Mouse (Mus musculus): ENCODE results near the gene Iqsec2. TPM values are rescaled to one million over a fixed set of nuclear protein-coding genes. Genes with fewer than 3 reads are reported as not detected.

Iqsec2 gene
- polyA plus RNA-seq, 1 experiment from 2014 or later: 0.60 TPM

- no peak overlapping the region for H3K4me3 ChIP-seq (replicated peaks)
- no peaks in the 10 kb centered on the region for H3K36me3 ChIP-seq
- peaks cover 10% of the 10 kb centered on the region; the same call in 1 of the 2 replicates for H3K27me3 ChIP-seq
- H3K4me1 ChIP-seq (replicated peaks): no peaks in the 10 kb centered on the region
- WGBS (ENCODE audit: insufficient replicate concordance): 8% methylated on average over 6 of the region's 6 CpGs
- no peak overlapping the region for H3K27ac ChIP-seq
- H3K9me3 ChIP-seq (replicated peaks): no peaks in the 10 kb centered on the region
- DNase-seq: peak; percentile 9
- no peak overlapping the region for H3K4me2 ChIP-seq
- H3K9ac ChIP-seq: no peak overlapping the region
- ATAC-seq (ENCODE audit: low read depth): no peak
Measured at GRCm38 (mm10) chrX:152151709-152152108, 7.6 kb downstream of the Iqsec2 start.

DNA sequence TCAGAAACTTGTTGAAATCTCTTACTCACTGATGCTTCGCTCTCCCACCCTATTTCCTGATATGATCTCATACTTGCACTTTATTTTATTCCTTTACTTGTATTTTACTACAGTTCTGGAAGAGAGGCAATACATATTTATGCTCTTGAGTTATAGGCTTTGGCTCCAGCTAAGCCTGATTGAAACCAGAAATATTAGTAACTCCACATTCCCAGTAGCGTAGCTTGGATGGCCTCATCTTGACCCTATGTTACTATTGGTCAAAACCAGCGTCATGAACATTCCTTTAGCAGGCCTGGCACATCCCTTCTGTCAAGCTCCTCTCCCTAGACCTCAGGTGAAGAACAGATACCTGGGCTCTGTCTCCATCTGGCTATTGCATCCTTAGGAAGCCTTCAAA is 14.2 kb downstream of the Iqsec2 start:
- Histone ChIP-seq H3K9me3 (replicated peaks) (no peaks in the 10 kb centered on the region), H3K36me3 (no peaks in the 10 kb centered on the region), H3K4me1 (replicated peaks) (no peaks in the 10 kb centered on the region), H3K27me3 (peaks cover 8% of the 10 kb centered on the region; the same call in 1 of the 2 replicates), H3K9ac (no peak overlapping the region), H3K4me2 (no peak overlapping the region), H3K27ac (no peak overlapping the region), H3K4me3 (replicated peaks) (no peak overlapping the region)
- ATAC-seq (ENCODE audit: low read depth) (no peak), DNase-seq (no peak)
- WGBS (ENCODE audit: insufficient replicate concordance): 58% methylated on average over 3 of the region's 3 CpGs

- H3K36me3 ChIP-seq: no peaks in the 10 kb centered on the region
- H3K9ac ChIP-seq: no peak overlapping the region
- no peak overlapping the region for H3K4me3 ChIP-seq (replicated peaks)
- H3K4me1 ChIP-seq (replicated peaks): no peaks in the 10 kb centered on the region
- ATAC-seq (ENCODE audit: low read depth): no peak
- H3K27ac ChIP-seq: no peak overlapping the region
- 77% methylated on average over 4 of the region's 4 CpGs for WGBS (ENCODE audit: insufficient replicate concordance)
- no peaks in the 10 kb centered on the region for H3K9me3 ChIP-seq (replicated peaks)
- peaks cover 8% of the 10 kb centered on the region; the same call in 1 of the 2 replicates for H3K27me3 ChIP-seq
- H3K4me2 ChIP-seq: no peak overlapping the region
- DNase-seq: no peak
Measured at GRCm38 (mm10) chrX:152161404-152161803, 17.3 kb downstream of the Iqsec2 start.

- Histone ChIP-seq H3K27ac (no peak overlapping the region), H3K36me3 (no peaks in the 10 kb centered on the region), H3K4me1 (replicated peaks) (no peaks in the 10 kb centered on the region), H3K27me3 (peaks cover 4% of the 10 kb centered on the region; the same call in 1 of the 2 replicates), H3K4me3 (replicated peaks) (no peak overlapping the region), H3K4me2 (no peak overlapping the region), H3K9ac (no peak overlapping the region), H3K9me3 (replicated peaks) (no peaks in the 10 kb centered on the region)
- DNase-seq (no peak), ATAC-seq (ENCODE audit: low read depth) (no peak)
Measured at GRCm38 (mm10) chrX:152164061-152164460, 20.0 kb downstream of the Iqsec2 start.

DNA sequence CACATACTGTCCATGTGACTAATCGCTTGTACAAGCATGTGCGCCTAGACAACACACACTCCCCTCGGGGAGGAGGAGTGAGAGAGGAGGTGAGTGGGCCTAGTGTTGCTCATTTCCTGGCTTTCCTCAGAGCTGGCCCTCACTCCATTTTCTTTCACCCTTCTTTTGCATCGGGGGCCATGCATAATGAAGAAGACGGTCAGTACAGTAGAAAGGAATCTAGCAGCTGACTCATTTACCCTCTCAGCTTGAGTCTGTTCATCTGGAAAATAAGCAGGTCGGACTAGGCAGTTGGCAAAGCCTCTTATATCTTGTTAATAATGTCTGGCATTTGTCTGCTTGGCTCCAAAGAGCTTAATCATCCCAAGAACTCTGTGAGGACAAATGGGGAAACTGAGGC is 22.1 kb downstream of the Iqsec2 start:
- ATAC-seq (ENCODE audit: low read depth) (no peak), DNase-seq (no peak)
- Histone ChIP-seq H3K4me1 (replicated peaks) (no peaks in the 10 kb centered on the region), H3K9me3 (replicated peaks) (no peaks in the 10 kb centered on the region), H3K4me2 (no peak overlapping the region), H3K9ac (no peak overlapping the region), H3K27me3 (peaks cover 10% of the 10 kb centered on the region; the same call in 1 of the 2 replicates), H3K27ac (no peak overlapping the region), H3K4me3 (replicated peaks) (no peak overlapping the region), H3K36me3 (no peaks in the 10 kb centered on the region)
- WGBS (ENCODE audit: insufficient replicate concordance): 64% methylated on average over 6 of the region's 6 CpGs

DNA sequence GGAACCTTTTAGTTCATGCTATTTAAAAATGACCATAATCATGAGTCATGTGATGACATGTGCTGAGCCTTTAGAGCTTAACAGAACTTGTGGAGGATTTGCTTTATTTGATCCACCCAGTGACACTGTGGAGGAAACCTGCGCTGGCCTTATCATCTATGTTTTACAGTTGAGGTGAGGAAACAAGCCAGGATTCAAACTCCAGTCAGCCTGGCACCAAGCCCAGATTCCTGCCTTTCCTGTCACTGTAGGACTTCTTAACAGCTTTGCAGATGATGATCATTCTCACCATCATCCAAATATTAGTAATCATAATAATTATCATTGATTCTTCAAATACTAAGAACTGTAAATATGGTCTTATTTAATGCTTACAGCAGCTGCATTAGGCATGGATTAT is 24.5 kb downstream of the Iqsec2 start:
- Histone ChIP-seq H3K4me1 (replicated peaks) (no peaks in the 10 kb centered on the region), H3K9me3 (replicated peaks) (no peaks in the 10 kb centered on the region), H3K27me3 (peaks cover 11% of the 10 kb centered on the region; the same call in 1 of the 2 replicates), H3K36me3 (no peaks in the 10 kb centered on the region), H3K27ac (no peak overlapping the region), H3K4me2 (no peak overlapping the region), H3K4me3 (replicated peaks) (no peak overlapping the region), H3K9ac (no peak overlapping the region)
- no peak for DNase-seq
- ATAC-seq (ENCODE audit: low read depth): no peak
- 50% methylated on average over 1 of the region's 1 CpGs for WGBS (ENCODE audit: insufficient replicate concordance)

GRCm38 (mm10) chrX:152171041-152172026 is 27.3 kb downstream of the Iqsec2 start:
- DNase-seq (no peak), ATAC-seq (ENCODE audit: low read depth) (0 out of 2 replicates have a peak, but pooled peaks have one; percentile 51)
- 45% methylated on average over 6 of the region's 6 CpGs for WGBS (ENCODE audit: insufficient replicate concordance)
- no peaks in the 10 kb centered on the region for H3K36me3 ChIP-seq
- no peak overlapping the region for H3K9ac ChIP-seq
- H3K27ac ChIP-seq: no peak overlapping the region
- no peak overlapping the region for H3K4me3 ChIP-seq (replicated peaks)
- peaks cover 12% of the 10 kb centered on the region; the same call in 1 of the 2 replicates for H3K27me3 ChIP-seq
- no peaks in the 10 kb centered on the region for H3K9me3 ChIP-seq (replicated peaks)
- no peak overlapping the region for H3K4me2 ChIP-seq
- no peaks in the 10 kb centered on the region for H3K4me1 ChIP-seq (replicated peaks)

GRCm38 (mm10) chrX:152172487-152172935 is 28.4 kb downstream of the Iqsec2 start:
- Histone ChIP-seq H3K4me1 (replicated peaks) (no peaks in the 10 kb centered on the region), H3K4me3 (replicated peaks) (no peak overlapping the region), H3K27me3 (peaks cover 15% of the 10 kb centered on the region; the same call in 1 of the 2 replicates), H3K9me3 (replicated peaks) (no peaks in the 10 kb centered on the region), H3K27ac (no peak overlapping the region), H3K4me2 (no peak overlapping the region), H3K9ac (no peak overlapping the region), H3K36me3 (no peaks in the 10 kb centered on the region)
- DNase-seq (no peak), ATAC-seq (ENCODE audit: low read depth) (peak; percentile 48; the same call in 1 of the 2 replicates)
- 28% methylated on average over 3 of the region's 3 CpGs for WGBS (ENCODE audit: insufficient replicate concordance)

DNA sequence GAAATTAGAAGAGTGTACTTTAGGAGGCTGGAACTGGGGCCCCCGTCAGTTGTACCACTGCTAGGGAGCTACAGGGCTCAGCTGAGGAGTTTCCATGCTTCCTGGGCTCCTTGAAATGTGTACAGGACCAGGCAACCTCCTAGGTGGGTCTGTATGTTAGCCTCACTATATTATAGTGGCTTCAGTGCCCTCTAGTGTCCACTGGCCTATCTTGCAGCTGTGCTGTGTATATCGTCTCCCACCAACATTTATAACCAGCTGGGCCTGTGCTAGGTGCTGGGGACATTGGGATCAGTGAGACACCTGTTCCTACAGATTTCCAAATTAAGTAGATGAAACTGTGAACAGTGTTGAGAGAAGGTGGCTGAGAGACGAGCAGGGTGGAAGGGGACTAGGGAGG is 31.2 kb downstream of the Iqsec2 start:
- no peaks in the 10 kb centered on the region for H3K9me3 ChIP-seq (replicated peaks)
- ATAC-seq (ENCODE audit: low read depth) (no peak), DNase-seq (no peak)
- H3K4me3 ChIP-seq (replicated peaks): no peak overlapping the region
- H3K27ac ChIP-seq: no peak overlapping the region
- peaks cover 7% of the 10 kb centered on the region; the same call in 1 of the 2 replicates for H3K27me3 ChIP-seq
- H3K4me2 ChIP-seq: no peak overlapping the region
- H3K4me1 ChIP-seq (replicated peaks): no peaks in the 10 kb centered on the region
- no peak overlapping the region for H3K9ac ChIP-seq
- 20% methylated on average over 3 of the region's 3 CpGs for WGBS (ENCODE audit: insufficient replicate concordance)
- H3K36me3 ChIP-seq: no peaks in the 10 kb centered on the region

DNA sequence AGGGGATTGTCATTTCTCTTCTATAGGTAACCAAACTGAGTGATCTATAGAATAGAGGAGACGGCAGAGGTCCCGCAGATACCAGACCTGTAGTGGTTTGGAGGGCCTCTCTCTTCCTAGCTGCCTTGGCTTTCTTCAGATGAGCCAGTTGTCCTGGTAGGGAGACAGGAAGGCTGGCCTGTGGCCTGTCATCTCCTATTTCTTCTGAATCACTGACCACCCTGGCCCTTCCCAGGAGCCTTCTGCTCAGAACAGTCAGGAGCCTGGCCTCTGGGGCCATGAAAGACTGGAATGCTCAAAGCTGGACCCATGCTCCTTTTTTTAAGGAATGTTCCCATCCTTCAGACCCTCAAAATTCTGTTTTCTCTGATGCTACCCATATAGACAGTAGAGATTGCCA is 33.8 kb downstream of the Iqsec2 start:
- ATAC-seq (ENCODE audit: low read depth) (no peak), DNase-seq (no peak)
- H3K9me3 ChIP-seq (replicated peaks): no peaks in the 10 kb centered on the region
- H3K4me3 ChIP-seq (replicated peaks): no peak overlapping the region
- H3K27ac ChIP-seq: no peak overlapping the region
- H3K36me3 ChIP-seq: no peaks in the 10 kb centered on the region
- no peaks in the 10 kb centered on the region for H3K4me1 ChIP-seq (replicated peaks)
- H3K9ac ChIP-seq: no peak overlapping the region
- 63% methylated on average over 2 of the region's 2 CpGs for WGBS (ENCODE audit: insufficient replicate concordance)
- peaks cover 5% of the 10 kb centered on the region; the same call in 1 of the 2 replicates for H3K27me3 ChIP-seq
- H3K4me2 ChIP-seq: no peak overlapping the region

DNA sequence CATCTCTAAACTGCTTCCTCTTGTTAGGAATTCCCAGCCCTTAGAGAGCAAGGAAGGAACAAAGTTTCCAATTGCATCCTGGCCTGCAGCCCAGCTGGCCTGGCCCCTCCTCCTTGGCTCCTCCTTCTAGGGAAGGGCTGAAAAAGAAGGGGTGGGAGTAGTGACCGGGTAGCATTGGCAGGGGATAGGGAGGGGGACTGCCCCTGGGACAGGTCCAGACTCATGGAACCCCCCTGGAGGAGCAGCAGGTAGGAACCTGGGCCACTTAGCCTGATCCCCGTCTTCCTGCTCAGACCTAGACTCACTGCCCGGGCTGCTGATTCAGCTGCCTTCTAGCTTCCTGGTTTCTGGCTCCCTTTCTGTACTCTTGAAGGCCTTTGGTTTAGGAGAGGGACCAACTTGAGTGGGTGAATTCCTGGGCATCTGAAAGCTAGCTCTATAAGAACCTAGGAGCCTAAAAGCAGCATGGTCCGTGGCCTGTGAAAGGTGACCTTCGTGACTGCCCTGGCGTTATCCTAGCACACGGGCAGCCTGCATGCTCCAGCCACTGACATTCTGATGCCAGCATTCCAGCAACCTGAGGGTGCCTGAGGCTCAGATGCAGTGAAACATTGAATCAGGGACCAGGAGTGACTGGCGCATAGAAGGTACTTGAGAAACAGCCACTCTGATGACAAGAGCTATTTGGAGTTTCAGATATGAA is 34.9 kb downstream of the Iqsec2 start:
- 0 out of 2 replicates have a peak, but pooled peaks have one; percentile 10 for ATAC-seq (ENCODE audit: low read depth)
- peak overlapping the region; percentile 29; the same call in 1 of the 2 replicates for H3K4me3 ChIP-seq (replicated peaks)

More for the DNA sequence above, 34.9 kb downstream of the Iqsec2 start:
- H3K36me3 ChIP-seq: no peaks in the 10 kb centered on the region
- H3K9ac ChIP-seq: no peak overlapping the region
- no peaks in the 10 kb centered on the region for H3K4me1 ChIP-seq (replicated peaks)
- DNase-seq: no peak
- no peaks in the 10 kb centered on the region for H3K9me3 ChIP-seq (replicated peaks)
- WGBS (ENCODE audit: insufficient replicate concordance): 63% methylated on average over 7 of the region's 8 CpGs
- H3K27me3 ChIP-seq: peaks cover 3% of the 10 kb centered on the region; the same call in 1 of the 2 replicates
- peak overlapping the region; percentile 26; the same call in 1 of the 2 replicates for H3K4me2 ChIP-seq
- H3K27ac ChIP-seq: no peak overlapping the region

All from liver, embryonic 13.5 days (tissue).